Mouse (Mus musculus) intestine, embryonic 14.5 days (tissue): ENCODE measurements around the gene Serpina12. TPM values are rescaled to one million over a fixed set of nuclear protein-coding genes. Genes with fewer than 3 reads are reported as not detected.

Experiments used
- ATAC-seq: fragments of 200-750 bp; cut with Nextera tagmentation; replicated peaks from 2 replicates; pipeline ENCODE4 v1.8.0; 2017; ENCODE audit warnings: low read depth, moderate number of reproducible peaks, moderate TSS enrichment, moderate library complexity; ENCODE audit not compliant: low FRiP score, low TSS enrichment
- DNase-seq: peaks from one replicate; pipeline ENCODE4 v3.0.0-alpha.2; 2018; ENCODE audit warnings: low spot score
- H3K27ac ChIP-seq: fragments of 300-500 bp; sonication (generic); 2 replicates; pipeline ENCODE4 v1.5.1; 2014; ENCODE audit warnings: low read depth, mild to moderate bottlenecking, control low read depth
- H3K27me3 ChIP-seq: fragments of 300-500 bp; sonication (generic); replicated peaks from 2 replicates; pipeline ENCODE4 v1.6.1; 2014; ENCODE audit warnings: low read length, control low read depth; ENCODE audit not compliant: control insufficient read depth, insufficient read depth
- H3K36me3 ChIP-seq: fragments of 300-500 bp; sonication (generic); 2 replicates; pipeline ENCODE4 v1.6.1; 2014; ENCODE audit warnings: low read length, control low read depth; ENCODE audit not compliant: control insufficient read depth, insufficient read depth
- H3K4me1 ChIP-seq: fragments of 300-500 bp; sonication (generic); replicated peaks from 2 replicates; pipeline ENCODE4 v1.6.1; 2014; ENCODE audit warnings: low read length, control low read depth, mixed read lengths; ENCODE audit not compliant: control insufficient read depth, insufficient read depth
- H3K4me2 ChIP-seq: fragments of 300-500 bp; sonication (generic); 2 replicates; pipeline ENCODE4 v1.6.1; 2014; ENCODE audit warnings: low read length
- H3K4me3 ChIP-seq: fragments of 300-500 bp; sonication (generic); 2 replicates; pipeline ENCODE4 v1.5.1; 2014; ENCODE audit warnings: low read depth, low read length, control low read depth, mixed read lengths
- H3K9ac ChIP-seq: fragments of 300-500 bp; sonication (generic); 2 replicates; pipeline ENCODE4 v1.6.1; 2014; ENCODE audit warnings: mild to moderate bottlenecking, low read length
- H3K9me3 ChIP-seq: fragments of 300-500 bp; sonication (generic); 2 replicates; pipeline ENCODE4 v1.6.1; 2016; ENCODE audit warnings: low read length, control low read depth; ENCODE audit not compliant: control insufficient read depth
- WGBS: fragments of 180-500 bp; shearing (Covaris S2); extraction: QIAGEN DNeasy Blood & Tissue Kit; methylation state at CpG from one replicate; pipeline ENCODE4 v1.1.7; 2014; 5-methylcytosine and 5-hydroxymethylcytosine counted together
- polyA plus RNA-seq: library from polyadenylated mRNA; unstranded; fragments of >200 nt; fragmentation: Nextera tagmentation; extraction: Ambion mirVana; gene quantifications from 2 replicates; pipeline ENCODE4 v1.2.1, GENCODE M21; 2014

Serpina12 gene
- polyA plus RNA-seq, 1 experiment from 2014 or later, result not detected

DNA sequence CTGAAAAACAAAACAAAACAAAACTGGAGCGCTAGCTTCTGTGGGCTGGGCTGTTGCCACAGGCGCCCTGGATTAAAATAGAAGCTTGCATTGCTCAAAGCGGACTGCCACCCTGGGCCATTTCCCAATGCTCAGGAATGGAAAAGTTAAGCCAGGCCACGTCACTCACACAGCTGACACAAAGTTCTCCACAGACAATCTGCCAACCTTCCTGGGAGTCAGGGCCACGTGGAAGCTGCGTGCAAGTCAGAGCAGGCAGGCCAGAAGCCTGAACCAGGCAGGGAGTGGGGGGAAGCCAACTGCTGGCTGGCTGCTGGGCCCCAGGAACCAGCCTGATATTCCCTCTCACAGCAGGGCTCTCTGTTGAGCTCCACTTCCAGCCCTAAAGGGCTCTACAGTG is 2.8 kb downstream of the Serpina12 start:
- no peaks in the 10 kb centered on the region for H3K9me3 ChIP-seq
- ATAC-seq, result no peak
- DNase-seq, result no peak
- no peak overlapping the region for H3K9ac ChIP-seq
- H3K27me3 ChIP-seq, result no peaks in the 10 kb centered on the region
- 75% methylated on average over 6 of the region's 6 CpGs for WGBS
- H3K4me1 ChIP-seq, result no peaks in the 10 kb centered on the region
- no peak overlapping the region for H3K4me2 ChIP-seq
- H3K27ac ChIP-seq, result no peak overlapping the region
- no peaks in the 10 kb centered on the region for H3K36me3 ChIP-seq
- no peak overlapping the region for H3K4me3 ChIP-seq

DNA sequence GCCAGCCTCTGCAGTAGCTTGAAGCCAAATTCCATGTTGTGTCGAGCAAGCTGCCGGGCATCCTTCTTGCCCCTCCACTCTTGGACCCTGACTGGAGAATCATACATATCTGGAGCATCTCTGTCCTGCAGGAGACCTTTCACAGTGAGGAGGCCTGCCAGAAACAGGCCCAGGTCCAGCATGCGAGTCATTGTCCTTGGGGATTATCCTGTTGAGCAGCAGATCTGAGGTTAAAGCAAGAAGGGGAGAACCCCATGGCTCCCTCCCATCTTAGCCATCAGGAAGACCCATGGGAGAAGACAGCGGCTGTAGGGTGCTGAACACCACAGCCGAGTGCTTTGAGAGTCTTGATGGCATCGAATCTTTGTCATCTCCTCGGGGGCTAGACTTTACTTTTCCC is 6.1 kb downstream of the Serpina12 start:
- Histone ChIP-seq H3K4me3 (no peak overlapping the region), H3K4me1 (no peaks in the 10 kb centered on the region), H3K27ac (no peak overlapping the region), H3K9me3 (no peaks in the 10 kb centered on the region), H3K4me2 (no peak overlapping the region), H3K9ac (no peak overlapping the region), H3K27me3 (no peaks in the 10 kb centered on the region), H3K36me3 (no peaks in the 10 kb centered on the region)
- DNase-seq (no peak), ATAC-seq (no peak)
- WGBS, result 94% methylated on average over 7 of the region's 7 CpGs

DNA sequence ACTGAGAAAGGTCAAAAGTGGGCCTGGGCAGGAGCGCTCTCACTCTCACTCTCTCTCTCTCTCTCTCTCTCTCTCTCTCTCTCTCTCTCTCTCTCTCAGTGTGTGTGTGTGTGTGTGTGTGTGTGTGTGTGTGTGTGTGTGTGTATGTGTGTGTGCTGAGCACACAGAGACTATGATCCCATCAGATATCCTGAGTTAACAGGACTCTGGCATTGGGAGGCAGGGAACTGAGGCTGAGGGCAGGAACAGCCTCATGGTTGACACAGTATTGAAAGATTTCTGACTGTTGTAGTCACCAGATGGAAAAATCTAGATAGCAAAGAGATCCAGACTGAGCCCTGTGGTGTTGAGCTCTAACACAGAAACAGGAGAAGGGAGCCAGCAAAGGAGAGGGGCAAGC is 10.5 kb downstream of the Serpina12 start:
- DNase-seq (no peak), ATAC-seq (no peak)
- 86% methylated on average over 1 of the region's 1 CpGs for WGBS
- no peaks in the 10 kb centered on the region for H3K9me3 ChIP-seq
- H3K27me3 ChIP-seq, result no peaks in the 10 kb centered on the region
- no peak overlapping the region for H3K27ac ChIP-seq
- no peaks in the 10 kb centered on the region for H3K36me3 ChIP-seq
- no peak overlapping the region for H3K4me2 ChIP-seq
- no peak overlapping the region for H3K9ac ChIP-seq
- H3K4me3 ChIP-seq, result no peak overlapping the region
- H3K4me1 ChIP-seq, result no peaks in the 10 kb centered on the region

DNA sequence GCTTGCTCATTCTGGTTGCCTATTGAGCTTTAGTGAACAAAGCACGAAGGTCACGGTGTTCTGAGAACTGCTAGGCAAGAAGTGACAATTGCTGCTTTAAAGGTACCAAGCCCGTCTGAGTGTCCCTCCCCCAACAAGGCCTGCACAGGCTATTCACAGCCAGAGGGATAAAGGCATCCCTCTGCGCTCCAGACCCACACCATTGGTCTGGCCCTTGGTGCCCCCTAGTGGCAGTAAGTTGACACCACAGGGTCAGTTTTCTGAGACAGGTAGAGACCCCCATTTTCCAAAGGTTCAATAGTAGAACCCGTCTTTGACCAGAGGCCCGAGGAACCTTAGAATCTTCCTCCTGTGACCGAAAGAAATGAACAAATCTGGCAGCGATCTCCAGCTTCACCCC is 14.3 kb downstream of the Serpina12 start:
- Histone ChIP-seq H3K27me3 (no peaks in the 10 kb centered on the region), H3K4me2 (no peak overlapping the region), H3K9ac (no peak overlapping the region), H3K36me3 (no peaks in the 10 kb centered on the region), H3K4me3 (no peak overlapping the region), H3K9me3 (no peaks in the 10 kb centered on the region), H3K27ac (no peak overlapping the region), H3K4me1 (no peaks in the 10 kb centered on the region)
- DNase-seq, result peak; percentile 53
- 50% methylated on average over 8 of the region's 8 CpGs for WGBS
- ATAC-seq, result no peak

DNA sequence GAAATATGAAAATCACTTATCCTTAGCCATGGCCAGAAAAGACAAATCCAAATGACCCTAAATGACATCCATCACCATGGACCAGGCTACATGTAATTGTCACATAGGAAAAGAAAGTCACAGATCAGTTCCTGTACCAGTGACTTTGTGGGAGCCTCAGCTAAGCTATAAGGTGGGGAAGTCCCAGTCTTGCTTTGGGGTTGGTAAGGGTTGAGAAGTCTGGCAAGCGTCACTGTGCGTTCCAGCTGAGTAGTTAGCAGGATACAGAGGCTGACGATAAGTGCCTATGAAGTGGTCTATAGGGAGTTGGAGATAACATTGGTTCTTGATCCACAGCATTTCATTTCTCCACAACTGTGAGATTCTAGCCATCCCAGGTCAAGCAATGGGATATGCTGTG is 29.0 kb downstream of the Serpina12 start:
- peaks cover 6% of the 10 kb centered on the region; the same call in 1 of the 2 replicates for H3K9me3 ChIP-seq

DNA sequence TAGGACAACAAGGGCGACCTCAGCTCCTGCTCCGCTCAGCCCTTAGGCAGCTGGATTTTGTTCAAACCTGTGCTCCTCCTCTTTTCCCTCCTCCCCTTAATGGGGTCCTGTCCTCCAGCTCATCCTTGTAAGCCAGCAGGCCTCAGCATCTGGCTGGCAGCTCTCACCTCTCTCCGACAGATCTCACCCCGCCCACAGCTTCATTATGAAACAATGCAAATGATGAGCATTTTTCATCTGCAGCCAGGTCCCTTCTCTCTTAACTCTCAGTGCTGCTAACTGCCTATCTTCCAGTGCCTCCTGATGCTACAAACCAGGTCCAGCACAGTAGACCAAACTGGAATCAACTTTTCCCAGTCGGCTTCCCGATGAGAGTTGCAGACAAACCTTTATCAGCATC is 30.6 kb downstream of the Serpina12 start, which contains the start of gene Serpina9:
Serpina9 (minus strand) TSS at position 136 of the 400 bp plus-strand sequence.
- no peak within 1 kb of the TSS for H3K9ac ChIP-seq
- H3K27me3 ChIP-seq, result no peaks in the 10 kb centered on the region
- WGBS, result 75% methylated on average over 6 of the region's 6 CpGs
- ATAC-seq, result no peak
- peaks cover 6% of the 10 kb centered on the region; the same call in 1 of the 2 replicates for H3K9me3 ChIP-seq
- no peak within 1 kb of the TSS for H3K27ac ChIP-seq
- no peak within 1 kb of the TSS for H3K4me2 ChIP-seq
- H3K36me3 ChIP-seq, result no peaks in the 10 kb centered on the region
- no peak for DNase-seq
- H3K4me1 ChIP-seq, result no peaks in the 10 kb centered on the region
- no peak within 1 kb of the TSS for H3K4me3 ChIP-seq

More for the DNA sequence above, 29.0 kb downstream of the Serpina12 start:
- no peak overlapping the region for H3K4me2 ChIP-seq
- ATAC-seq (no peak), DNase-seq (no peak)
- 64% methylated on average over 3 of the region's 3 CpGs for WGBS
- no peaks in the 10 kb centered on the region for H3K36me3 ChIP-seq
- no peak overlapping the region for H3K27ac ChIP-seq
- no peaks in the 10 kb centered on the region for H3K4me1 ChIP-seq
- H3K27me3 ChIP-seq, result no peaks in the 10 kb centered on the region
- H3K9ac ChIP-seq, result no peak overlapping the region
- H3K4me3 ChIP-seq, result no peak overlapping the region

DNA sequence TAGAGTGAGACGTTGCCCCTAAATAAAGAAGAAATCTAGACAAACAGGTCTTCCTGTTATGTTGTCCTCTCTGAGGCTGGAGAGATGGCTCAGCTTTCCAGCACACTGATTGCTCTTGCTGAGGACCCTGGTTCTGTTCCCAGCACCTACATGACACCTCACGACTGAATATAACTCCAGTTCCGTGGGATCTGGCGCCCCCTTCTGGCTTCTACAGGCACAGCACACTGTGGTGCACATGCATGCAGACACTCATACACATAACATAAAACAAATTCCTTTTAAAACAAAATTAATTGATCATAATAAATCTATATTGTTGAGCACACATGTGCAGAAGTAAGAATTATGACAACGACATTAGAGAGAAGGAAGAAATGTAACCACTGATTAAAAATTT is 39.6 kb downstream of the Serpina12 start:
- H3K4me3 ChIP-seq, result no peak overlapping the region
- H3K9ac ChIP-seq, result no peak overlapping the region
- H3K9me3 ChIP-seq, result 0 out of 2 replicates have a peak, but pooled peaks cover 4% of the 10 kb centered on the region
- no peaks in the 10 kb centered on the region for H3K36me3 ChIP-seq
- ATAC-seq (no peak), DNase-seq (no peak)
- H3K4me2 ChIP-seq, result no peak overlapping the region
- no peak overlapping the region for H3K27ac ChIP-seq
- no peaks in the 10 kb centered on the region for H3K4me1 ChIP-seq
- 83% methylated on average over 5 of the region's 5 CpGs for WGBS
- H3K27me3 ChIP-seq, result no peaks in the 10 kb centered on the region

DNA sequence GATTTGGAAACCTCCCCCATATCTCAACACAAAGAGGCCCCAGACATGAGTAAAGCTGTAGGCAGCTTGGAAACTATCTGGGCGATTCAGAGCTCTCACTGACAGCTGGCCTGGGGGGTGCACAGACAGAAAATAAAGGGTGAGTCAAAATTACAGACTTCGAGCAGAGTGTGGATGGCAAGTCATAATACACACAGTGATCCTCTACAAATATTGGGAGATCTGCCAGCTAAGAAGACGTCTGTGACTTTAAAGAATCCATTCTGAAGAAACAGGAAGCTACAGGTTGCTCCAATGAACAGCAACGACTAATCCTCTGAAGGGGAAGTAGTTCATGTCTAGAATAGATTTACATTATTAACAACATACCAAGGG is 41.0 kb downstream of the Serpina12 start:
- 0 out of 2 replicates have a peak, but pooled peaks cover 4% of the 10 kb centered on the region for H3K9me3 ChIP-seq
- H3K4me2 ChIP-seq, result no peak overlapping the region
- no peaks in the 10 kb centered on the region for H3K27me3 ChIP-seq
- no peaks in the 10 kb centered on the region for H3K4me1 ChIP-seq
- no peak overlapping the region for H3K9ac ChIP-seq
- WGBS, result 39% methylated on average over 4 of the region's 4 CpGs
- ATAC-seq, result no peak
- H3K27ac ChIP-seq, result no peak overlapping the region
- H3K36me3 ChIP-seq, result no peaks in the 10 kb centered on the region
- H3K4me3 ChIP-seq, result no peak overlapping the region
- DNase-seq, result no peak

DNA sequence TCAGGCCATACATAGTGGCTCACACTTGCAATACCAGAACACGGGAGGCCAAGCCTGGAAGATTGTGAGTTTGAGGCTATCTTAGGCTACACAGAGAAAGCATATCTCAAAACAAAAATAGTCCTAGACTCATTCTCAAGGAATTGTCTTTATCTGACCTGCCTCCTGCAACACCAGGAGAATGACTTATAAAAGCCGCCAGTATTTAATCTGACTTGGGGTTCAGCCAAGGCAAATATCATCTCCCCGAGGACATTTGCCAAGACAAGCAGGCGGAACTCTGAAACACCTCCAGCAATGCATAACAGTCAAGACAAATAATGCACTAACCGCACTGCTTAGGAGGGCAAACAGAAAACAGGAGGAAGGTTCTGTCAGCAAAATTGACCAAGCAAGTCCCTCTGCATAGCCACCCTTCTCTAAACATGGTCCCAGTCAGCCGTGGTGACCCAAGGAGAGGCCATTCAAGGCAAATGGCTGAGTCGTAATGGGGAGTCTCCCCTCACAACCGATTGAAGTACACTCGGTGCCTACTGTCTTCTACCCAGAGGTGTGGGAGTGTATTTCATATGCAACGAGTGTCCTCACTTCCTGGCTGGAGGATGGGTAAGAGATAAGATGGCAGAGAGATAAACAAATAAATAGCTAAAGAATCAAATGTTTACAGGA is 41.5 kb downstream of the Serpina12 start:
- DNase-seq (no peak), ATAC-seq (no peak)
- H3K27me3 ChIP-seq, result no peaks in the 10 kb centered on the region
- 59% methylated on average over 10 of the region's 10 CpGs for WGBS
- H3K4me2 ChIP-seq, result no peak overlapping the region
- no peak overlapping the region for H3K9ac ChIP-seq
- H3K4me1 ChIP-seq, result no peaks in the 10 kb centered on the region
- no peak overlapping the region for H3K4me3 ChIP-seq
- H3K27ac ChIP-seq, result no peak overlapping the region
- H3K9me3 ChIP-seq, result 0 out of 2 replicates have a peak, but pooled peaks cover 4% of the 10 kb centered on the region
- no peaks in the 10 kb centered on the region for H3K36me3 ChIP-seq
